Mouse (Mus musculus) large intestine, adult 2 months (tissue): ENCODE results near the gene Hist1h2af. TPM values are rescaled to one million over a fixed set of nuclear protein-coding genes. Genes with fewer than 3 reads are reported as not detected.
A peak's percentile ranks its signal among the peaks of the same experiment; 100 is the strongest.

ENCODE experiments used
- DNase-seq: peaks from one replicate; pipeline ENCODE4 v3.0.0-alpha.2; 2012; ENCODE audit warnings: low read depth, low spot score
- WGBS: fragments of 180-500 bp; shearing (Covaris S2); methylation state at CpG from one replicate; pipeline ENCODE4 v1.1.7; 2018; 5-methylcytosine and 5-hydroxymethylcytosine counted together
- polyA plus RNA-seq: library from polyadenylated mRNA; depleted of rRNA; stranded (reverse); fragments of >200 nt; gene quantifications from 2 replicates; pipeline ENCODE4 v1.2.3, GENCODE M21; 2012

Gene Hist1h2af
- polyA plus RNA-seq, 1 experiment: 64.4 TPM

- WGBS: 24% methylated on average over 1 of the region's 1 CpGs
- DNase-seq: no peak
Observed at GRCm38 (mm10) chr13:23510127-23510526, 23.6 kb upstream of the Hist1h2af start.

DNA sequence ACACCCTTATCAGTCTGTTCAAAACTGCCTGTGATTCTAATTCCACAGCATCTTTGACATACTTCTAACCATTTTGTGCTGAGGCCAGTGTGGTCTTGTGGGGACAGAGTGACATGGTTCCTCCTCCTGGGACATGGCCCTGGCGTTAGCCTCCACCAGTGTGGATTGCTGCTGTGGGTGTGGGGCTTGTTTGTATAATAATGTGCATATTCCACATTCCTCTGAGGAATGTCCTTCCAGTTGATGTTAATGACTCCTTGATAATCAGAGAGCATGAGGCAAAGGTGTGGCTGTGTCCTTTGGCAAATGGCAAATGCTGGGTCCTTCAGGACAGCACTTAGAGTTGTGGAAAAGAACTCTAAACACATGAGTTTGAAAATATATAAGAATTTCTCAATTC is 20.2 kb upstream of the Hist1h2af start:
- DNase-seq: no peak
- WGBS: 81% methylated on average over 1 of the region's 1 CpGs

GRCm38 (mm10) chr13:23515281-23515680 is 18.4 kb upstream of the Hist1h2af start:
- WGBS: 86% methylated on average over 5 of the region's 5 CpGs
- DNase-seq: no peak

DNA sequence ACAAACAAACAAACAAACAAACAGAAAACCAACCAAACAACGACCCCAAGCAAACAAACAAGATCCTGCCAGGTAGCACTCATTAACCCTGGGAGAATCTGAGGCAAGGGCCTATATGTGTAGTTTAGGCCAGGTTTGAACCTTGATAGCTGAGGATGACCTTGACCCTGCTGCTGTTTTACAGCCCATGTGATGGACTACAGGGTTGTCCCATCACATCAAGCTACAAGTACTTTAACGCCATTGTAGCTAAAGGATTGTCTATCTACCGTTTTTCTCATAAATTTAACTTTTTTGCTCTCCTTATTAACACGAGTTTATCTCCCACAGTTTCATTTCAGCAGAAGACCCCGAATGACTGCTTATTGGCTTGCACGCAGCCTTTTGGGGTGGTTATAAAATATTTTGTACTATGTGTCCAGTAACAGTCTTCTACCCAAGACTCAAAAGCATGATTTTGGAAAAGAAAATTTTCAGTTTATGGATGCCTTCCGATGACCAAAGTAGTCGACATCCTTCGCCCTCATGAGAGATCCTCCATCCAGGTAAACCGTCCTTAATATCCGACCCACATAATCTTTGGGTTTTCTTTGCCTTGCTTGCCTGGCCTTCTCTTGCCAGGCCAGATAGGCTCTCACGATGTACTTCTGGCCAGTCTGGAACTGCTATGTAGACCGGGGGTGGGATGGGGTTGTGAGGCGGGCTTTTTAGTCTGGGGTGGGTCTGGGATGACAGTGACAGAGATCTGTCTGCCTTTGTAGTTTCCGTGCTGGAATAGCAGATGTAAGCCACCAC is 17.7 kb upstream of the Hist1h2af start:
- no peak for DNase-seq
- WGBS: 58% methylated on average over 15 of the region's 15 CpGs

- peak; percentile 63 for DNase-seq
- WGBS: under 1% methylated on average over 19 of the region's 19 CpGs
Observed at GRCm38 (mm10) chr13:23516822-23517602, 16.7 kb upstream of the Hist1h2af start.

DNA sequence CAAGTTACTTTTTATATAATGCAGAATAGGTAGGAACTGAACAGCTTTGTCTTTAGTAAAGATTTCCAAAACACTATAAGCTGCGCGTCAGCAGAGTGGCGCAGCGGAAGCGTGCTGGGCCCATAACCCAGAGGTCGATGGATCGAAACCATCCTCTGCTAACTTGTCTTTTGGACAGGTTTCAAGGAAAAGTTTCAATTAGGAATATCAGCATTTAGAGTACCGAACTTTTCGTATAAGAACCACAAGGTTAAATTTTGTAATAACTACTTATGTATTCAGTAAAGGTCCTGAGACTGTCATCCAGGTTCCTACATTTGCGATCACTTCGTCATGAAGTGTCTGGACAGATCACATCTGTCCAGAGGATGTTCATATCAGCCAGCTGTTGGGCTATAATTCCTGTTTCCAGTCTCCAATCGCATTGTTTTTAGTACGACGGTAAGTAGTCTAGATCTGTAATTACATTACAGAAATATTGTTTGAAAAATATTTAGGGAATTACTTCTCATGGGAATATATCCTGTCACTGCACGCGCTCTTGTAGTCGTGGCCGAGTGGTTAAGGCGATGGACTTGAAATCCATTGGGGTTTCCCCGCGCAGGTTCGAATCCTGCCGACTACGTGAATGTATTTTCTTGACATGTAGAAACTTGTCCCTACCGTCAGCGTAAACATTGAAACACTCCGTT is 16.0 kb upstream of the Hist1h2af start:
- peak; percentile 57 for DNase-seq
- under 1% methylated on average over 27 of the region's 27 CpGs for WGBS

DNA sequence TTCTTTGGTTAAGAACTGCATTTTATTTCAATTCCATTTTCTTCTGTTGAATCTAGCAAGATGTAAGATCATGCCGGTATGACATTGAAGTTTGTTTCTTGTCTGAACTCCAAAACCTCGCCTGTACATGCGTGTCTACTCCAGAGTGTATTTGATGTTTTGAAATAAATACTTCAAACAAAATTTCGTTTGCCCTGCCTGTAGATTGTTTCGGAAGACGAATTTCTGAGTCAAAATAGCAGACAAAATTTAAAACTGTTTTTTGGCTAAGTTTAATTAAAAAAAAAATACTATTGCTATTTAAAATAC is 15.5 kb upstream of the Hist1h2af start:
- DNase-seq: no peak
- WGBS: 1% methylated on average over 6 of the region's 6 CpGs

- WGBS: 0% methylated on average over 6 of the region's 6 CpGs
- DNase-seq: peak; percentile 55
Observed at GRCm38 (mm10) chr13:23518885-23519284, 14.8 kb upstream of the Hist1h2af start.

DNA sequence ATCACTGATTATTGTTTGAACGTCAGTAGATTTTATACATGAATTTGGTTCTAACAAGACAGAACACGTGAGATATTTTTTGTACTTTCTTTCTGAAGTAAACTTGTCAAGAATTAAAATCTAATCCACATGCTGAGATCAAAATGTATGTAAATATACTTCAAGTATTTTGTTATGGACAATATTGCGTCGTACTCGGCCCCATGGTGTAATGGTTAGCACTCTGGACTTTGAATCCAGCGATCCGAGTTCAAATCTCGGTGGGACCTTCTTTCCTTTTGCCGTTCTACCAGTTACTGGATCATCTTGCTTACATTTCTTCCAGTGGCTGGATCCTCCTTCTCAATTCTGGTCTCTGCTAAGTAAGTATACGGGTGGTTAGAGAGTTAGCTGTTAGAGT is 14.3 kb upstream of the Hist1h2af start:
- peak; percentile 45 for DNase-seq
- under 1% methylated on average over 10 of the region's 10 CpGs for WGBS

DNA sequence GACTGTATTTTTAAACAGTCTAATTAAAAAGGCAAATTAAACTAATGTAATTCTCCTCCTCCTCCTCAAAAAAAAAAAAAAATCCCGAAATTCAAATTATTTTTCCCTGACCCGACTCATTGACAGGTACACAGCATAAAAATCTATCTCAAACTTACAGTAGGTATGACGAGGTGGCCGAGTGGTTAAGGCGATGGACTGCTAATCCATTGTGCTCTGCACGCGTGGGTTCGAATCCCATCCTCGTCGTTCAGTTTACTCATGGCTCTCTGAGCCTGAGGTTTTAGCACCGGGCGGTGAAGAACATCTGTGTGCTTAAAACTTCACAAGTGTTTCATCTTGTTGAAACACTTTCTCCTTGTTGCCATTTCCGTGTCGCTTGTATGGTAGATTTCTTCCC is 12.0 kb upstream of the Hist1h2af start:
- no peak for DNase-seq
- 3% methylated on average over 14 of the region's 14 CpGs for whole genome bisulfite sequencing

GRCm38 (mm10) chr13:23523976-23524375 is 9.7 kb upstream of the Hist1h2af start:
- no peak for DNase-seq
- WGBS: 26% methylated on average over 5 of the region's 5 CpGs

- no peak for DNase-seq
Observed at GRCm38 (mm10) chr13:23524654-23525053, 9.1 kb upstream of the Hist1h2af start.

GRCm38 (mm10) chr13:23525901-23526300 is 7.8 kb upstream of the Hist1h2af start:
- no peak for DNase-seq
- 8% methylated on average over 10 of the region's 10 CpGs for WGBS

More at GRCm38 (mm10) chr13:23524654-23525053, 9.1 kb upstream of the Hist1h2af start:
- 14% methylated on average over 5 of the region's 5 CpGs for WGBS

- DNase-seq: peak; percentile 70
Observed at GRCm38 (mm10) chr13:23526312-23526711, 7.4 kb upstream of the Hist1h2af start.

GRCm38 (mm10) chr13:23529005-23529404 is 4.7 kb upstream of the Hist1h2af start:
- 85% methylated on average over 5 of the region's 5 CpGs for WGBS
- no peak for DNase-seq

More at GRCm38 (mm10) chr13:23526312-23526711, 7.4 kb upstream of the Hist1h2af start:
- under 1% methylated on average over 17 of the region's 17 CpGs for WGBS

DNA sequence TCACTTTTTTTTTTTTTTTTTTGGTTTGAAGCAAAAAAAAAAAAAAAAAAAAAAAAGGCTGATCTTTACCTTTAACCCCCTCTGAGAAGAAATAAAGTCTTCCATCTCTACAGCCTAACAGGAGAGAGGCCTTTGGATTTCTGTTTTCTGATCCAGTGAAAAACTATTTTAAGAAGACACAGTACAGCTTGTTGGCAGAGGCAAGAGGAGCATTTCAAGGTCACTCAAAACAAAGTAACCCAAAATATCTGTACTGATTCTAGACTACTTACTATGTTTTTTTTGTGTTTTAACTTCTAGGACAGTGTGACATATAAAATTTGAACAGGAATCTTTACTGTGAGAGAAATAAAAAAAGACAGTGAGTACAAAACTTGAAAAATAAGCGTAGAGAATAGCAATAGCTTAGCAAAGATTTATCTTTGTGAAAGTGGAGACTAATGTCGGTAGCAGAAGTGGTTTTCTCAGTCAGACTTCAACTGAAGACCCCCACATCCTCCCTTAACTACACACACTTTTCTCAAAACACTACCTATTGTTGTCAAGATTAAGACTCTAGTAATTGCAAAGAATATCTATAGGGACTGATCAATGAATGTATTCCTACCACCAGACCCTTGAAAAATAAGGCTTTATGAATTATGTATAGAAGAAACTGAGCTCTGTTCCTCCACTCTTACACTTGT is 4.1 kb upstream of the Hist1h2af start:
- WGBS: 22% methylated on average over 2 of the region's 2 CpGs

GRCm38 (mm10) chr13:23530181-23530900 is 3.4 kb upstream of the Hist1h2af start:
- no peak for DNase-seq
- under 1% methylated on average over 20 of the region's 20 CpGs for WGBS

More for the DNA sequence above, 4.1 kb upstream of the Hist1h2af start:
- DNase-seq: no peak

DNA sequence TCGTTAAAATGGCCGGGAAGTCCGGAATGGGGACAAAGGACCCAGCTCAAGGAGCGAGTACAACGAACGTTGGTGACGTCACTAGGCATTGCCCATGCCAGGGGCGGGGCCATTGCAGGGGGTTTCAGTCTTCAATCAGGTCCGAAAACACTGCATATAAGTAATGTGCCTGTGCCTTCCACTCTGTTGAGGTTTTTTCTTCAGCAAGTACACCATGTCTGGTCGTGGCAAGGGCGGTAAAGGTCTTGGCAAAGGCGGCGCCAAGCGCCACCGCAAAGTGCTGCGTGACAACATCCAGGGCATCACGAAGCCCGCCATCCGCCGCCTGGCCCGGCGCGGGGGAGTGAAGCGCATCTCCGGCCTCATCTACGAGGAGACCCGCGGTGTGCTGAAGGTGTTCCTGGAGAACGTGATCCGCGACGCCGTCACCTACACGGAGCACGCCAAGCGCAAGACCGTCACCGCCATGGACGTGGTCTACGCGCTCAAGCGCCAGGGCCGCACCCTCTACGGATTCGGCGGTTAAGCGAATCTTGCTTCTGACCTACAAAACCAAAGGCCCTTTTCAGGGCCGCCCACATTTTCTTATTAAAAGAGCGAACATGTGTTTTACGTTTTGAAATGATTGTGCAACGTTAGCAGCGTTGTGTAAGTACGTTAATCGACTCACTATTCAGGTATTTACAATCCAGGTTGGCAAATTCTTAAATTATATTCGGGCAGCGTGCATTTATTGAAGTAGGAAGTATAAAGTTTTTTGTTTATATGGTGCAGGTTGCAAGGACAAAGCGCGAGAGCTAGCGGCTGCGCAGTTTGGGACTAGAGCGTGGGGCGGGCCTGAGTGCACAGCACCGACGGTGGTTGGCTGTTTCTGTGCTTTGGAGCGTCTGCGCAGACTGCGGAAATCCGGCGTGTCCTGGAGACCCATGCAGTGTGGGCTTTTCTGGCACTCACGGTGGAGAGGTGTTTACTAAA is 2.5 kb upstream of the Hist1h2af start, which contains the start of gene Hist1h4h:
TSS of gene Hist1h4h (plus strand) at position 150 of the 975 bp plus-strand sequence.
- WGBS: under 1% methylated on average over 59 of the region's 70 CpGs
- no peak for DNase-seq
